Mouse (Mus musculus): Measurements from ENCODE around the gene Pygo2.

Pygo2 gene

DNA sequence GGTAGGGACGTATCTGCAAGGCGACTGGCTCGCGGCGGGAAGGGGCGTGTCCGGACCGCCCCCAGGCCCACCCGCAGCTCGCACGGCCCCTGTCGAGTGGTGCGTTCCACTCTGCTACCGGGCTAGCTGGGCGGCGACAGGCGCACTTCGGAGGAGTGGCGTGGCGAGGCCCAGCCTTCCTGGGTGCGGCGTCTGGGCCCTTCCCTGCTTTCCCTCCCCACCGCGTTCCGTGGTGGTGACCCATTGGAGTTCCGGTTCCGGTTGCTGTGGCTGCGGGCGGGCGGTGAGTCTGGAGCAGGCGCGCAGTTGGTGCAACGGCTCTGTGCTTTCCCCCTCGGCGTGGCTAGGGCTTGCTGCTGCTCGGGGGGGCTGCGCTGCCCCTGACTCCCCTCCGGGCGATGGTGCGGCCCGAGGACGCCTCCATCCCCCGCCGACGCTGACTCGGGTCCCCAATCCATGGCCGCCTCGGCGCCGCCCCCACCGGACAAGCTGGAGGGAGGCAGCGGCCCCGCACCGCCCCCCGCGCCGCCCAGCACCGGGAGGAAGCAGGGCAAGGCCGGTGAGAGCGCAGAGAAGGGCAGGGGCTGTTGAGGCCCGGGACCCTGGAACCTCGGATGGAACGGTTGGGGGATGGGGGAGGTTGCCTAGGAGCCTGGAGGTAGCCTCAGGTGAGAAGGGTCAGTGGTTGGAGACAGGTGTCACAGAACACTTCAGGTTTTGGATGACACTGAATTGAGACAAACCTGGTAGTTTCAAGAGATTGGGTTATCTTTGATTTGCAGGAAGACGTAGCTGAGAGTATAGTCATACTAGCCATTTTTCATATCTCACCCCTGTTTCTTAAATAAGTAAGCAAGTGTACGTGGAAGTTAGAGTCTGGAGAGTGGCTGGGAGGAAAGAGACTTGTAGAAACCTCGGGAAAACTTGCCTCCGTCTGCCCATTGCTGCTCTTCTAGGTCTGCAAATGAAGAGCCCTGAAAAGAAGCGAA lies at the start of gene Pygo2:
Pygo2 (plus strand) TSS at position 44 of the 989 bp plus-strand sequence.
- peak; percentile 97 for DNase-seq

DNA sequence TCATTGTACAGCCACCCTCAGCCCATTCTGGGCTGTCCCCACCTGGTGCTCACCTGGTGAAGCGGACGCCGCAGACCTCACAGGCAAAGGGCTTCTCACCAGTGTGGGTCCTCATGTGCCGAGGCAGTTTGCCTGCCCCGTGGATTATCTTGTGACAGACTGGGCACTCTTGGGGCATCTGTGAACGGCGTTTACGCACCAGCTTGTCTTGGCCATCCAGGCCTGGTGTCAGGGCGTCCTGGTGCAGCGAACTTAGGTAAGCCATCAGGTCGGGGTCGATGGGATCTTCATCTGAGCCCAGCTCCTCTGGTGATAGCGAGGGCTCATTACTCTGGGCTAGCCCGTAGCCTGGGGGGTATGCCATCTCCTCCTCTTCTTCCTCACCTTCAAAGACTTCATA lies 49.7 kb upstream of the Pygo2 start:
- DNase-seq: no peak

- no peak for DNase-seq
Observed at GRCm38 (mm10) chr3:89380711-89381110, 49.3 kb upstream of the Pygo2 start.

DNA sequence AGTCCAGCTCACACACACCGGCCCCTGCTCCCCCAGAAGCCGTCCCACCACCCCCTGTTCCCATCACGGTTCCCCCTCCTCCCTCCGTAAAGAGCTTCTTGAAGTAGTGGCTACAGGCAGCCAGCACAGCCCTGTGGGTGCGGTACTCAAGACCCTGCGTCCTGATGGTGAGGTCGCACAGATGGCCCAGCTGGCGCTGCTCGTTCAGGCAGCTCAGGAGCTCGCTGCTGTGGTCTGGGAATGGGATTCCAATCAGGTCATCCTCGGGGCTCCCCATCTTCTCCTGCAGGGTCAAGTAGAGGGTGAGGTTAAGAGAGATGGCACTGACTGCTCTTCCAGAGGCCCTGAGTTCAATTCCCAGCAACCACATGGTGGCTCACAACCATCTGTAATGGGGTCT lies 48.8 kb upstream of the Pygo2 start:
- DNase-seq: no peak

GRCm38 (mm10) chr3:89382033-89382882 lies 47.8 kb upstream of the Pygo2 start:
- no peak for DNase-seq

- no peak for DNase-seq
Observed at GRCm38 (mm10) chr3:89382950-89383349, 47.1 kb upstream of the Pygo2 start.

DNA sequence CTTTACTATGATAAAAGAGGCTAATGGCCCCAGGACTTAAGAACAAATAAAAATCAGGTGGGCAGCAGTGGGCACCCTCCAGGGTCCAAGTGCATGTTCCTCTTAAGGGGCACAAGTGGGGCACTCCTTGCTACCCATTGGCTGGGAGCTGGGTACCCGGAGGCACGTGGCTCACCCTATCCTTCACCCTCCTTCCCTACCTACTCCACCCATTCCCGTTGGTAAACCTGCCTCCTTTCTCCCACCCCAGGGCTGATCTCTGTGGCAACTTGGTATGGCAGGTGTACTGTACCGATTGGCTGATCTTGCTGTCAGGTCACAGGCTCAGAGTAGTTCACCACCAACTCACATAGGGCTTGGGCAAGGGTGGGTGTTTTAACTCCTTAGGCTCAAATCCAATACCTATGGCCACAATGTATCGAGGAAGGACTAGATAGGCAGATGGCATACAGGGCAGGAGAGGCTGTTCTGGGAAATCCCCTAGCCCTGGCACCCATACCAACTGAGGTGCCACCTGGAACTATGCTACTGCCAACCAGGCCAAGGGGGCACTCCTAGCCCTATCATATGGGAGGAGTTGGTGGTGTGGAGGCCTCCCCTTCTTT lies 46.3 kb upstream of the Pygo2 start:
- DNase-seq: no peak

DNA sequence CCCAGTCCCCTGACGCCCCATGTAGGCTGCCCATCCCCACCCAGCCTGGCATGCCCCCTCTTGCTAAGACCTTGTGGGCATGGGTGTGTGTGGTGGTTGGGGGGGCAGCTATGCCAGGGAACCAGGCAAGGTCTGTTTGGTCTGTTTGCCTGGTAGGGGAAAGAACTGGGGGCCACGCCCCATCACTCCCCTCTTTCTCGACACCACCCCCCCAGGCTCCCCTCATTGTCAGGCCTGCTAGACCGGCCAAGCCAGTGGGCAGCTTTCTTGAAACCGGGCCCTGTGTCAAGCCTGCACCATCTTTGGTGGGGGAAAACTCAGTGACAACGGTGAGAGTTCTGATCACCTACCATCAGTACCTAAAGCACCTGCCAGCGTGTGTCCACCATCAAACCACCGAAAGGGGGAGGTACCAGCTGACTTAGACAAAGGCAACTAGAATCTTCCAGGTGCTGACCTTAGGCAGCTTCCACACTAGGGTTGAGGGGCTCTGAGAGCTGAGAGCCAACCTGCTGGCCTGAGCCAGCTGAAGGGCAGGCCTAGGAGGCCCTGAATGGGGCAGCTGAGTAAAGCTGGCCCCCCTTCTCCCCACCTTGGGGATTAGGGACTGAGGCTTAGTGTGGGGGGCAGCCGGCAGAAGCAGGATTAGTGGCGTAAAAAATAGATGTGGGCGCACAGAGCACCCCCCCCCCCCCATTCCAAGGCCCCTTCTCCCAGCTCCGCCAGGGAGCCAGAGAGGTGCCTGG lies 45.5 kb upstream of the Pygo2 start:
- no peak for DNase-seq

GRCm38 (mm10) chr3:89385451-89385850 lies 44.6 kb upstream of the Pygo2 start:
- no peak for DNase-seq

DNA sequence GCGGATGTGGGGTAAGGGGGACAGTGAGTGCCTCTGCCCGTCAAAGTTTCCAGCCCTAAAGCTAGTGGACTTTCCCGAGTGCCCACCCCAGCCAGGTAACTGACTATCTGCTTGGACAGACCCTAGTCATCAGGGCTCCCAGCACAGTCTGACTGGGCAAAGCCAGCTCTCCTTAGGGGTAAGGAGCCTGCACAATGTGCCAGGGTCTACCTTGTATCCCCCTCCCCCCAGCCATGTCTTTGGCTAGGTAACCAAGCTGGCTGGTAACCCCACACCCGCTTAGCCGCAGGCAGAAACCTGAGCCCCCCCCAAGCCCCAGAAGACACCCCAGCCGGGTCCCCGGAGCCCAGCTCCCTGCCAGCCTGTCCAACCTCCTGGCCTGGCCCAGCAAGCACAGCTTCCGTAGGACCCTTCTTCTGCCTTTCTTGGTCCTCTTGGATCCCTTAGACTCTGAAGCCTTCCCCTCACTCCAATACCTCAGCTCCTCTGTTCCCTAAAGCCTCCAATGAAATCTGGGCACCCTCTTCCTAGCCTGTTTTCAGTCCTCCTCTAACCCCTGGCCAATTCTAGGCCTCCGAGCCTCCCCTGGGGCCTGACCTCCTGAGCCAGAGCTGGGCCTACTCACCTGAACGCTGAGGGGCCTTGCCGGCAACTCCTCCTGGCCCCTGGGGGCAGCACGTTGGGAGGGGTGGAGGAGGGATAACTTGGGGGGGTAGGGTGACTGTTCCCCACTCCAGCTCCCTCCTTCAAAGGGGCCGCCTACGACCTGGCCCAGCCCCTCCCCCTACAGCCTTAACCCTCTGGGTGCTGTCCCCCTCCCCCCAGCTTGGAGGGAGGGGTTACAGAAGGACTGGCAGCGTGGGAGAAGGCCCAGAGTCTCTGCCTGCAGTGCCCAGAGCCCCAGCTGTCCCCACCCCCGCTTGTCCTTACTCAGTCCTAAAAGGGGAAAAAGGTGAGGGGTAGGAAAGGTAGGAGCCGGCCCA lies 43.3 kb upstream of the Pygo2 start:
- no peak for DNase-seq

- peak; percentile 37 for DNase-seq
Observed at GRCm38 (mm10) chr3:89387632-89388031, 42.4 kb upstream of the Pygo2 start.

DNA sequence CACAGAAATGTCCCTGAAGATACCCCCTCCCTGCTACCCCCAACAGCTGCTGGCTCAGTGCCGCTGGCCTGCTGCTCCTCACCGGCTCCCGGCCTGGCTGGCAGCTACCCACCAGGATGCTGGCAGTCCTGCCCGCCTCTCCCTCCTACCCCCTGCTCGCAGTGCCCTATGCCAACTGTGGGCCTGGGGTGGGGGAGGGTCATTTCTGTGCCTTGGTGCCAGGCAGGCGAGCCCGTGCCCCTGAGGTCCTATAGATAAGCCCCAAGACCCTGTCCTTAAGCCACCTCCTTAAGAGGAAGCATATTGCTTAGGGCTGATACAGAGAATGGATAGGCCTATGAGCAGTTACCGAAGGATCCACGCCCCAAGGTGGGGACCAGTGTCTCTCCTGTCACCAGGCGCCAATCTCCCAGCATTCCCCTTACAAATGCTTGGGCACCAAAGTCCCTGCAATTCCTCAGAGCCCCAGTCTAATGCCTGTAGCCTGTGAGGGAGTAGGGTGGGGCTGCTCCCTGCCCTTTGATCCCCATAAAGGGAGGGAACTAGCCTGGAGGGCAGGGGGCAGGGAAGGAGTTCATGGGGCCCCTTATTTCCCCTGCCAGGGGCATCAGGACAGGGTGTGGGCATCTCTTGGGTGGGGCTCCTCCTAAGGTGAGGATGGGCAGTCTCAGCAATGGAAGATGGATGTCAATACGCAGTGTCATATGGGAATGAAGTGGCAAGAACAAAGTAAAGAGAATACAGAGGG lies 41.7 kb upstream of the Pygo2 start:
- DNase-seq: peak; percentile 67

GRCm38 (mm10) chr3:89388901-89389740 lies 40.9 kb upstream of the Pygo2 start:
- peak; percentile 31 for DNase-seq

- peak; percentile 53 for DNase-seq
Observed at GRCm38 (mm10) chr3:89390111-89390515, 39.9 kb upstream of the Pygo2 start.

DNA sequence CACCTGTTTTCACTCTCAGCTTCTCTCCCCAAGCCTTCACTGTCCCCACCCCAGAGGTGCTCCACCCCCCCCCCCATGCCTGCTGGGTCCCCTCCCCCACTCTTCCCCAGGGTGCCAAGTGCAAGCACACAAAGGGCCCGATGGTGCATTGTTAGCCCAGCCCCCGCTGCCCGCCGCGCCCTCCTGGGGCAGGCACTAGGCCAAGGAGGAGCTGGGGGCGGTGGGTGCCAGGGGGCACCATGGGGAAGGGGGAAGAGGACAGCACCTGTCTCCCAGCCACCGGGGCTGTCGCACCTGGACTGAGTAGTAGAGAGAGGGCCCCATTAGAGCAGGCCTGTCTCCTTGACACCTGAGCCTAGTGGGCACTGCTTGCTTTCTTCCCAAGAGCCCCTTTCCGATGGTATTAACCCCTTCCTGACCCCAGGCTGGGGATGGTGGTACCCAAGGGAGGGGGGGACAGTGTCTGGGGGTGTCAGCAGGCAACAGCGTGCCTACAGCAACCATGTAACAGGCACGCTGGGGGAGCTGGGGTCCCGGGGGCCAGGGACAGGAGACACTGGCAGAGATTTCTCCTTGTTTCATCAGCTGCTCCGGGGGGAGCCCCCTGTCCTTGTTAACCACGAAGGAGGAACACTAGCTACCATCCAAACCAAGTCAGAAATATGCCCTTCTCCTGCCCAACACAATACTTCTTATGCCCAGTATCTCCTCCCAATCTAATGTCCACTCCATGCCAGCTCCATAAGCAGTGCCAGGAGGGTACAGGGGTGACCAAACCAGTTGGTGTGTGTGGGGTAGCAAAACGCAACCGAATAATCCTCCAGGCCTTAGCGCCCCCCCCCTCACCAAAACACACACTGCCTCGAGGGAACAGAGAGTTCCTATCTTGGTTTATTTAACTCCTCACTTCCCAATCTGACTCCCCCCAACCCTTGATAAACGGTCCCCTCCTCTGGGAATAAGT lies 39.0 kb upstream of the Pygo2 start:
- peak; percentile 40 for DNase-seq

- DNase-seq: peak; percentile 84
Observed at GRCm38 (mm10) chr3:89391663-89392511, 38.1 kb upstream of the Pygo2 start.

GRCm38 (mm10) chr3:89392871-89393311 lies 37.1 kb upstream of the Pygo2 start:
- DNase-seq: peak; percentile 61
